Mouse (Mus musculus) stomach, postnatal 0 days (tissue): ENCODE results near the gene Abl1. TPM values are rescaled to one million over a fixed set of nuclear protein-coding genes. Genes with fewer than 3 reads are reported as not detected.

Source experiments
- ATAC-seq: fragments of 200-750 bp; cut with Nextera tagmentation; 2 replicates; pipeline ENCODE4 v1.8.0; 2017; ENCODE audit not compliant: low FRiP score, low TSS enrichment
- DNase-seq: peaks from one replicate; pipeline ENCODE4 v3.0.0-alpha.2; 2016; ENCODE audit warnings: low spot score
- H3K27ac ChIP-seq: fragments of 300-500 bp; sonication (generic); replicated peaks from 2 replicates; pipeline ENCODE4 v1.5.1; 2014; ENCODE audit warnings: mild to moderate bottlenecking, control low read depth
- H3K27me3 ChIP-seq: fragments of 300-500 bp; sonication (generic); 2 replicates; pipeline ENCODE4 v1.6.1; 2014; ENCODE audit warnings: low read length; ENCODE audit not compliant: control insufficient read depth, insufficient read depth
- H3K36me3 ChIP-seq: fragments of 300-500 bp; sonication (generic); 2 replicates; pipeline ENCODE4 v1.6.1; 2014; ENCODE audit warnings: low read length, mixed read lengths; ENCODE audit not compliant: control insufficient read depth, insufficient read depth
- H3K4me1 ChIP-seq: fragments of 300-500 bp; sonication (generic); replicated peaks from 2 replicates; pipeline ENCODE4 v1.6.1; 2014; ENCODE audit warnings: antibody characterized with exemption; ENCODE audit not compliant: control insufficient read depth, insufficient read depth
- H3K4me2 ChIP-seq: fragments of 300-500 bp; sonication (generic); replicated peaks from 2 replicates; pipeline ENCODE4 v1.6.1; 2014; ENCODE audit warnings: low read depth, mild to moderate bottlenecking, control low read depth, moderate library complexity
- H3K4me3 ChIP-seq: fragments of 300-500 bp; sonication (generic); 2 replicates; pipeline ENCODE4 v1.5.1; 2014; ENCODE audit warnings: low read depth, low read length, control low read depth
- H3K9ac ChIP-seq: fragments of 300-500 bp; sonication (generic); 2 replicates; pipeline ENCODE4 v1.6.1; 2014; ENCODE audit warnings: mild to moderate bottlenecking, low read length, control low read depth, mixed read lengths
- H3K9me3 ChIP-seq: fragments of 300-500 bp; sonication (generic); 2 replicates; pipeline ENCODE4 v1.6.1; 2016; ENCODE audit warnings: low read length; ENCODE audit not compliant: control insufficient read depth
- CTCF ChIP-seq: IDR thresholded peaks from 2 replicates; pipeline ENCODE4 v1.5.1; 2016; ENCODE audit warnings: antibody characterized with exemption, low read depth, mild to moderate bottlenecking, moderate library complexity
- EP300 ChIP-seq: optimal IDR thresholded peaks from 2 replicates; pipeline ENCODE3; 2016; ENCODE audit warnings: antibody characterized with exemption
- WGBS: fragments of 180-500 bp; shearing (Covaris S2); extraction: QIAGEN DNeasy Blood & Tissue Kit; methylation state at CpG from one replicate; pipeline ENCODE4 v1.1.7; 2014; 5-methylcytosine and 5-hydroxymethylcytosine counted together
- polyA plus RNA-seq: library from polyadenylated mRNA; unstranded; fragments of >200 nt; fragmentation: Nextera tagmentation; extraction: Ambion mirVana; gene quantifications from 2 replicates; pipeline ENCODE4 v1.2.1, GENCODE M21; 2015

Gene Abl1
- polyA plus RNA-seq, 1 experiment from 2014 or later: 11.5 TPM

DNA sequence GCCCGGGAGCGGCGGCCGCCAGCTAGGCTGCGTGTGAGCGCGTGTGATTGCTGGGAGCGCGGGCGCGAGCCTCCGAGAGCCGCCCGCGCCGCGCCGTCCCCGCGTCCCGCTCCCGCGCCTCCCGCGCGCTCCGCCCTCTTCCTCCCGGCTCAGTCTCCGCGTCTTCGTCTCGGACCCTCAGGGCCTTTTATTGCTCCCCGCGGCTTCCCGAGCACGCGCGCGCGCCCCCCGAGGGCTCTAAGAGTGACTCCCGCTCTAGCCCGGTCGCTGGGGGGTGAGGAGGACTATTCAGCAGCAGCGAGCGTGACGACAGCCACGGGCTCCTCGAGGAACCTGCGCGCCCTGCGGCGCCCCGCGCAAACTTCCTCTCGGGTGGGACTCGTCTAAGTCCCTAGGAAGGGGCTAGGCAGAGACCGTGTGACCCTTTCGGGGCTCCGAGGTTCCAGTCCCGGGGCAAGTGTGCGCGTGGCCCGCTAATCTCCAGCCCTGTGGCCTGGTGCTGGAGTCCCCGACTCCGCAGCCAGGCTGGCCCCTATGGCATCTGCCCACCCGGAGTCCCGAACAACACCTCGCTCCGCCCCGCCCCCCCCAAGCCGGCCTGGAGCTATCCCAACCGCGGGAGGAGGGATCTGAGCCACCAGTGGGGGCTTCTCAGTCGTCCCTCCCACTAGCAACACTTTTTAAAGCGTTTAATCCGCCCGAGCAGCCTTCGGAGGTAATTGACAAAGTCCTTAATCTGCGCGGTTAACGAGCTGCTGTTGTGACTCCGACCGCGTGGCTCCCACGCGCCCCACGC is 157.9 kb downstream of the Abl1 start, which contains the start of gene Fibcd1:
Gene Fibcd1 (minus strand): TSS at position 110 of the 796 bp plus-strand sequence.
- ATAC-seq (no peak), DNase-seq (peak; percentile 30)
- H3K9ac ChIP-seq: peak within 1 kb of the TSS; percentile 47
- H3K4me1 ChIP-seq: peaks cover 3% of the 10 kb centered on the region; the same call in 1 of the 2 replicates
- no peak within 1 kb of the TSS for H3K27ac ChIP-seq
- H3K4me2 ChIP-seq: peak within 1 kb of the TSS; percentile 75
- TF ChIP-seq EP300 (no peak), CTCF (no peak)
- no peaks in the 10 kb centered on the region for H3K36me3 ChIP-seq
- under 1% methylated on average over 58 of the region's 88 CpGs for WGBS
- H3K4me3 ChIP-seq: peak within 1 kb of the TSS; percentile 52
- no peaks in the 10 kb centered on the region; the same call in none of the 2 replicates for H3K27me3 ChIP-seq
- no peaks in the 10 kb centered on the region for H3K9me3 ChIP-seq

- DNase-seq: no peak
- peaks cover 3% of the 10 kb centered on the region; the same call in 1 of the 2 replicates for H3K4me1 ChIP-seq
- H3K4me2 ChIP-seq: peak overlapping the region; percentile 75
- H3K36me3 ChIP-seq: no peaks in the 10 kb centered on the region
- no peak for ATAC-seq
- 6% methylated on average over 35 of the region's 35 CpGs for WGBS
- H3K4me3 ChIP-seq: peak overlapping the region; percentile 52
- peak overlapping the region; percentile 47 for H3K9ac ChIP-seq
- H3K27me3 ChIP-seq: no peaks in the 10 kb centered on the region; the same call in none of the 2 replicates
- TF ChIP-seq EP300 (no peak), CTCF (no peak)
- no peak overlapping the region for H3K27ac ChIP-seq
- no peaks in the 10 kb centered on the region for H3K9me3 ChIP-seq
Observed at GRCm38 (mm10) chr2:31846692-31847660, 158.8 kb downstream of the Abl1 start.

DNA sequence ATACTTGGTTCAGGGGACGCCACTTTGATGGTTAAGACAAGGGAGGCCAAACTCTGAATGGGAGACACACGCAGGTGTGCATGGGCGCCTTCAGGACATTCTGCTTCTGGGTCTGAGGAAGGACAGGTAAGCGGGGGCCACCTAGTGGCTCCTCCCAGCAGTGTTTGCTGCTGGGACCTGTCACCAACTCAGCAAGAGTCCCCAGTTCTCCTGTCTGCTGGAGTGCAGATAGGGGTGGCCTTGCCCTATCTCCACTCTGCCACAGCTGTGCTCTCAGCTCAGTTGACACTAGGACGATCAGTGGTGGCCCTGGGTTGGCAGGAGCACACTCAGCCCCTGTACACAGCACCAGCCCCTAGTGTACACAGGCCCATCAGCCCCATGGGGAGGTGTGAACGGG is 159.7 kb downstream of the Abl1 start:
- no peaks in the 10 kb centered on the region for H3K36me3 ChIP-seq
- H3K4me3 ChIP-seq: no peak overlapping the region
- no peak overlapping the region for H3K4me2 ChIP-seq
- H3K4me1 ChIP-seq: peaks cover 3% of the 10 kb centered on the region; the same call in 1 of the 2 replicates
- H3K27me3 ChIP-seq: no peaks in the 10 kb centered on the region; the same call in none of the 2 replicates
- TF ChIP-seq EP300 (no peak), CTCF (peak; percentile 71)
- H3K9ac ChIP-seq: no peak overlapping the region
- 20% methylated on average over 6 of the region's 6 CpGs for WGBS
- H3K27ac ChIP-seq: no peak overlapping the region
- H3K9me3 ChIP-seq: no peaks in the 10 kb centered on the region
- DNase-seq (peak; percentile 66), ATAC-seq (peak; percentile 21; the same call in 1 of the 2 replicates)

DNA sequence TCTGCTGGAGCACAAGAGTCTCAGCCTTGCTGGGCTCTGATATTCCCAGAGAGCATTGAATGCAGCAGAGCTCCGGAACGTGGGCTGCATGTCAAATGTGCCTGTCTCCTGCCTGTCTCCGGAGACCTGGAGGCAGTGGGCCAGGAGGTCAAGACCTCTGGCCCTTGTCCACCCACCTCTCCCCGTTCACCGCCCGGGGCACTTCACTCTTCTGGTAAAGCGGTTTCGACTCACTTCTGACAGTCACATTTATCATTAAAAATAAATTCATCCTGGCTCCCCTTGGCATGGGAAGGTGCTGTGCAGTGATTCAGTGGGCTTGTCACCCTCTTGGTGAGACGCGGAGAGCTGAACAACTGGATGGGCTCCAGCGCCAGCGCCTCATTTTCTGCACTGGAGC is 162.0 kb downstream of the Abl1 start:
- Histone ChIP-seq H3K4me3 (no peak overlapping the region), H3K4me1 (peaks cover 3% of the 10 kb centered on the region; the same call in 1 of the 2 replicates), H3K4me2 (no peak overlapping the region), H3K9me3 (no peaks in the 10 kb centered on the region), H3K9ac (no peak overlapping the region), H3K27ac (no peak overlapping the region), H3K36me3 (no peaks in the 10 kb centered on the region), H3K27me3 (no peaks in the 10 kb centered on the region)
- DNase-seq (no peak), ATAC-seq (no peak)
- TF ChIP-seq CTCF (no peak), EP300 (no peak)
- WGBS: 29% methylated on average over 12 of the region's 12 CpGs

Other genes starting within 250 kb of the Abl1 start
- gene Ass1, start 218.2 kb upstream of the Abl1 start, polyA plus RNA-seq: 34.3 and 35.4 TPM in 2 replicates
- gene Fubp3, start 115.7 kb upstream of the Abl1 start, polyA plus RNA-seq: 45.5 and 50.2 TPM in 2 replicates
- gene Prdm12, start 48.3 kb upstream of the Abl1 start, polyA plus RNA-seq: not detected in 2 replicates
- gene Exosc2, start 17.7 kb upstream of the Abl1 start, polyA plus RNA-seq: 22.2 and 23.4 TPM in 2 replicates
- 0.08 and 0.10 TPM in 2 replicates for gene Qrfp, start 122.2 kb downstream of the Abl1 start, polyA plus RNA-seq
- 0.08 and 0.17 TPM in 2 replicates for gene Fibcd1, start 157.6 kb downstream of the Abl1 start, polyA plus RNA-seq
- 0.79 and 0.80 TPM in 2 replicates for gene Lamc3, start 198.9 kb downstream of the Abl1 start, polyA plus RNA-seq